36 mouse cellular contexts compared by ENCODE assay signal in genomic region chr7:102113151-102113729, GRCm38 (mm10). TPM values are rescaled to one million over a fixed set of nuclear protein-coding genes. Genes with fewer than 3 reads are reported as not detected.
DNase-seq lines count a peak whose midpoint lies in the region; ATAC-seq and TF ChIP-seq lines count a peak whose summit lies in the region.
"Had no signal": no experiment of that assay in that cellular context is flagged by ENCODE, and none has a peak within 500 bp of the region (broad histone marks: within the 10 kb centered on the region; RNA-seq: fewer than 3 reads in every experiment).

No protein-coding gene starts in this region.

- no peaks in the 10 kb centered on the region for H3K27me3 ChIP-seq in liver, embryonic 16.5 days (ENCODE audit: control insufficient read depth, insufficient read depth, low read depth, low read length)
- H3K27me3 ChIP-seq in ES-Bruce4 (ENCODE audit: control insufficient read depth, insufficient read depth, low read length, poor library complexity, severe bottlenecking) = no peaks in the 10 kb centered on the region
- H3K27me3 ChIP-seq: forebrain, embryonic 13.5 days; heart, embryonic 15.5 days; hindbrain, embryonic 13.5 days; kidney, embryonic 15.5 days; limb, embryonic 12.5 days; neural tube, embryonic 13.5 days had no signal

- ATAC-seq in liver, embryonic 16.5 days (ENCODE audit: low read depth) = peak; percentile 21; the same call in 1 of the 2 replicates
- ATAC-seq: forebrain, embryonic 13.5 days; liver, postnatal 0 days; lung, postnatal 0 days had no signal

- H3K4me1 ChIP-seq in liver, embryonic 16.5 days (ENCODE audit: control insufficient read depth, low read depth, low read length) = no peaks in the 10 kb centered on the region
- no peaks in the 10 kb centered on the region for H3K4me1 ChIP-seq in ES-Bruce4 (ENCODE audit: control insufficient read depth, insufficient read depth, low read length)
- H3K4me1 ChIP-seq: forebrain, embryonic 13.5 days; heart, embryonic 15.5 days; hindbrain, embryonic 13.5 days; kidney, embryonic 15.5 days; limb, embryonic 12.5 days; midbrain, embryonic 10.5 days; neural tube, embryonic 13.5 days had no signal

- no peak for TF ChIP-seq POLR2A in ES-Bruce4 (IDR thresholded peaks at IDR 0.05; ENCODE audit: insufficient read depth, low read length)

- no peak overlapping the region for H3K4me3 ChIP-seq in liver, embryonic 16.5 days (ENCODE audit: low read depth, low read length)
- H3K4me3 ChIP-seq in ES-Bruce4 (ENCODE audit: low read depth, low read length) = peak overlapping the region; percentile 20
- H3K4me3 ChIP-seq: forebrain, embryonic 13.5 days; heart, embryonic 10.5 days; heart, embryonic 15.5 days; hindbrain, embryonic 13.5 days; kidney, embryonic 15.5 days; left cerebral cortex, adult 2 months; limb, embryonic 12.5 days; midbrain, embryonic 10.5 days; neural tube, embryonic 13.5 days had no signal

- H3K27ac ChIP-seq in liver, embryonic 16.5 days (ENCODE audit: low read length) = no peak overlapping the region
- no peak overlapping the region for H3K27ac ChIP-seq in ES-Bruce4 (ENCODE audit: insufficient read depth, low read length)
- H3K27ac ChIP-seq: forebrain, embryonic 13.5 days; heart, embryonic 10.5 days; heart, embryonic 15.5 days; hindbrain, embryonic 13.5 days; kidney, embryonic 15.5 days; left cerebral cortex, adult 2 months; limb, embryonic 12.5 days; macrophage; midbrain, embryonic 10.5 days; neural tube, embryonic 13.5 days had no signal

- H3K9ac ChIP-seq in liver, embryonic 16.5 days (ENCODE audit: low read depth, low read length) = no peak overlapping the region
- no peak overlapping the region for H3K9ac ChIP-seq in ES-Bruce4 (ENCODE audit: low read depth, poor library complexity, severe bottlenecking)
- H3K9ac ChIP-seq: forebrain, embryonic 13.5 days; heart, embryonic 15.5 days; hindbrain, embryonic 13.5 days; kidney, embryonic 15.5 days; limb, embryonic 12.5 days; liver, postnatal 0 days; neural tube, embryonic 13.5 days had no signal

- no peaks in the 10 kb centered on the region for H3K36me3 ChIP-seq in liver, embryonic 16.5 days (ENCODE audit: control insufficient read depth, insufficient read depth)
- H3K36me3 ChIP-seq in ES-Bruce4 (ENCODE audit: control insufficient read depth, insufficient read depth, low read length, poor library complexity, severe bottlenecking) = no peaks in the 10 kb centered on the region
- H3K36me3 ChIP-seq: heart, embryonic 15.5 days had no signal

- 71% methylated on average over 45 of the region's 45 CpGs for WGBS in liver, embryonic 16.5 days (ENCODE audit: insufficient replicate concordance)

- no peak for TF ChIP-seq CTCF in ES-Bruce4 (IDR thresholded peaks at IDR 0.05; ENCODE audit: low read depth, low read length)

- no peak for TF ChIP-seq EP300 in ES-Bruce4 (IDR thresholded peaks at IDR 0.05; ENCODE audit: insufficient read depth, low read depth, low read length)

- H3K4me2 ChIP-seq in liver, embryonic 16.5 days (ENCODE audit: low read depth, low read length) = no peak overlapping the region
- H3K4me2 ChIP-seq: forebrain, embryonic 13.5 days; heart, embryonic 15.5 days; hindbrain, embryonic 13.5 days; kidney, embryonic 15.5 days; limb, embryonic 12.5 days; liver, embryonic 11.5 days; neural tube, embryonic 13.5 days had no signal

- H3K9me3 ChIP-seq in liver, embryonic 16.5 days (replicated peaks; ENCODE audit: control insufficient read depth, low read length) = no peaks in the 10 kb centered on the region
- H3K9me3 ChIP-seq in ES-Bruce4 (replicated peaks; ENCODE audit: control insufficient read depth, insufficient read depth, low read length, poor library complexity, severe bottlenecking) = no peaks in the 10 kb centered on the region
- H3K9me3 ChIP-seq: forebrain, embryonic 13.5 days; heart, embryonic 10.5 days; heart, embryonic 15.5 days; hindbrain, embryonic 13.5 days; kidney, embryonic 15.5 days; limb, embryonic 12.5 days; midbrain, embryonic 10.5 days; neural tube, embryonic 13.5 days had no signal

- DNase-seq in adrenal gland, postnatal 14 days = peak; percentile 49
- no peak for DNase-seq in adrenal gland, postnatal 25 days
- no peak for DNase-seq in liver
- peak; percentile 61 for DNase-seq in ZHBTc4 (ENCODE audit: low read depth, low spot score)
- DNase-seq in lung, postnatal 10 days = no peak
- no peak for DNase-seq in layer of hippocampus, adult 9-11 months
- DNase-seq: cerebellum, adult 11 months; cerebellum, adult 9-10 months; cerebellum, postnatal 36 days; kidney, adult 18-20 months; kidney, postnatal 25 days; liver, postnatal 0 days; right cerebral cortex, postnatal 4 days had no signal

RNA-seq across cellular contexts. Expression of gene Chrna10, which starts 3.4 kb away (rescaled TPM):
- total RNA-seq in adrenal gland, postnatal 14 days (2021) = not detected in 2 replicates
- total RNA-seq in adrenal gland, postnatal 25 days (2021) = not detected in 2 replicates
- not detected in 2 replicates for polyA plus RNA-seq in liver, embryonic 16.5 days (2015; fragmentation: Nextera tagmentation; extraction: Ambion mirVana)
- not detected in 2 replicates for polyA plus RNA-seq in ES-Bruce4 (2011; ENCODE audit: insufficient read depth, insufficient read length, low read depth, missing spikeins)
- total RNA-seq: adrenal gland, adult 18-20 months; gastrocnemius, adult 18-20 months; heart, postnatal 25 days; layer of hippocampus, adult 18-20 months had no signal
- polyA plus RNA-seq: embryonic facial prominence, embryonic 11.5 days; forebrain, embryonic 13.5 days; hindbrain, embryonic 13.5 days; kidney, embryonic 15.5 days; limb, embryonic 12.5 days; liver, embryonic 11.5 days; liver, postnatal 0 days; macrophage; midbrain, embryonic 10.5 days; midbrain, postnatal 0 days; neural tube, embryonic 13.5 days had no signal

RNA-seq across cellular contexts. Expression of gene Art5, which starts 4.0 kb away (rescaled TPM):
- 0.44 TPM in 1 of 2 replicates, not detected in the other for total RNA-seq in adrenal gland, postnatal 14 days (2021)
- not detected in 2 replicates for total RNA-seq in adrenal gland, postnatal 25 days (2021)
- polyA plus RNA-seq in liver, embryonic 16.5 days (2015; fragmentation: Nextera tagmentation; extraction: Ambion mirVana) = 0.22 and 0.23 TPM in 2 replicates
- 2.7 and 3.7 TPM in 2 replicates for polyA plus RNA-seq in ES-Bruce4 (2011; ENCODE audit: insufficient read depth, insufficient read length, low read depth, missing spikeins)
- total RNA-seq: adrenal gland, adult 18-20 months; layer of hippocampus, adult 18-20 months; layer of hippocampus, postnatal 14 days; left cerebral cortex, adult 2 months; left cerebral cortex, postnatal 25 days had no signal
- polyA plus RNA-seq: macrophage had no signal

RNA-seq across cellular contexts. Expression of gene Art1, which starts 11.7 kb away (rescaled TPM):
- not detected in 2 replicates for total RNA-seq in adrenal gland, postnatal 14 days (2021)
- not detected in 2 replicates for total RNA-seq in adrenal gland, postnatal 25 days (2021)
- 0.79 and 0.93 TPM in 2 replicates for polyA plus RNA-seq in liver, embryonic 16.5 days (2015; fragmentation: Nextera tagmentation; extraction: Ambion mirVana)
- polyA plus RNA-seq in ES-Bruce4 (2011; ENCODE audit: insufficient read depth, insufficient read length, low read depth, missing spikeins) = 0.94 and 0.99 TPM in 2 replicates
- total RNA-seq: layer of hippocampus, adult 18-20 months; layer of hippocampus, postnatal 14 days; left cerebral cortex, adult 2 months; left cerebral cortex, postnatal 25 days had no signal
- polyA plus RNA-seq: macrophage had no signal

RNA-seq across cellular contexts. Expression of gene Trpc2, which starts 30.3 kb away (rescaled TPM):
- total RNA-seq in adrenal gland, postnatal 14 days (2021) = not detected in 2 replicates
- total RNA-seq in adrenal gland, postnatal 25 days (2021) = 0.67 TPM in 1 of 2 replicates, not detected in the other
- polyA plus RNA-seq in liver, embryonic 16.5 days (2015; fragmentation: Nextera tagmentation; extraction: Ambion mirVana) = 0.07 TPM in 1 of 2 replicates, not detected in the other
- polyA plus RNA-seq in ES-Bruce4 (2011; ENCODE audit: insufficient read depth, insufficient read length, low read depth, missing spikeins) = not detected in 2 replicates
- total RNA-seq: adrenal gland, adult 18-20 months; midbrain, postnatal 0 days had no signal
- polyA plus RNA-seq: embryonic facial prominence, embryonic 11.5 days; forebrain, embryonic 13.5 days; gonadal fat pad, adult 2 months; heart, embryonic 10.5 days; heart, embryonic 15.5 days; kidney, embryonic 15.5 days; limb, embryonic 12.5 days; liver, embryonic 11.5 days; liver, postnatal 0 days; lung, postnatal 0 days; midbrain, embryonic 10.5 days; midbrain, postnatal 0 days had no signal

RNA-seq across cellular contexts. Expression of gene Xntrpc, which starts 47.7 kb away (rescaled TPM):
- 1.2 and 1.5 TPM in 2 replicates for total RNA-seq in adrenal gland, postnatal 14 days (2021)
- 0.33 and 1.9 TPM in 2 replicates for total RNA-seq in adrenal gland, postnatal 25 days (2021)
- polyA plus RNA-seq in liver, embryonic 16.5 days (2015; fragmentation: Nextera tagmentation; extraction: Ambion mirVana) = 0.33 and 0.37 TPM in 2 replicates
- polyA plus RNA-seq in ES-Bruce4 (2011; ENCODE audit: insufficient read depth, insufficient read length, low read depth, missing spikeins) = 0.76 and 1.3 TPM in 2 replicates
- polyA plus RNA-seq: macrophage had no signal

Comparison
In these comparisons a context has a peak if more than half of its experiments do, and no peak if none do; other contexts are left out.
1. DNase-seq: peak in adrenal gland, postnatal 14 days (single experiment) and ZHBTc4 (single experiment); none in adrenal gland, postnatal 25 days (single experiment), liver (single experiment), lung, postnatal 10 days (single experiment) and layer of hippocampus, adult 9-11 months (single experiment).